Mouse (Mus musculus) embryonic fibroblast, embryonic 13.5 days (primary cell): ENCODE results near the gene Bbc3. TPM values are rescaled to one million over a fixed set of nuclear protein-coding genes. Genes with fewer than 3 reads are reported as not detected.

Experiments
- H3K27ac ChIP-seq: 2 replicates; pipeline ENCODE4 v1.5.1; 2012; ENCODE audit warnings: low read length, control low read depth, inconsistent platforms; ENCODE audit not compliant: insufficient read depth
- H3K4me1 ChIP-seq: 2 replicates; pipeline ENCODE4 v1.6.1; 2011; ENCODE audit warnings: low read length; ENCODE audit not compliant: control insufficient read depth, insufficient read depth
- H3K4me3 ChIP-seq: 2 replicates; pipeline ENCODE4 v1.5.1; 2011; ENCODE audit warnings: mild to moderate bottlenecking, control low read depth, low read length; ENCODE audit not compliant: insufficient read depth
- CTCF ChIP-seq: IDR thresholded peaks from 2 replicates; pipeline ENCODE4 v1.5.1; 2011; ENCODE audit warnings: mild to moderate bottlenecking, control low read depth, low read length, moderate library complexity, borderline replicate concordance; ENCODE audit not compliant: insufficient read depth
- POLR2A ChIP-seq: IDR thresholded peaks from 2 replicates; pipeline ENCODE4 v1.6.1; 2011; ENCODE audit warnings: low read depth, mild to moderate bottlenecking, control low read depth, low read length, moderate library complexity
- polyA plus RNA-seq: library from polyadenylated mRNA; stranded (reverse); fragments of >200 nt; gene quantifications from 2 replicates; pipeline ENCODE4 v1.2.4, GENCODE M21; 2011; ENCODE audit warnings: low read depth; ENCODE audit not compliant: missing spikeins, insufficient read length

Bbc3 gene
- polyA plus RNA-seq, 1 experiment, result 15.8 TPM

DNA sequence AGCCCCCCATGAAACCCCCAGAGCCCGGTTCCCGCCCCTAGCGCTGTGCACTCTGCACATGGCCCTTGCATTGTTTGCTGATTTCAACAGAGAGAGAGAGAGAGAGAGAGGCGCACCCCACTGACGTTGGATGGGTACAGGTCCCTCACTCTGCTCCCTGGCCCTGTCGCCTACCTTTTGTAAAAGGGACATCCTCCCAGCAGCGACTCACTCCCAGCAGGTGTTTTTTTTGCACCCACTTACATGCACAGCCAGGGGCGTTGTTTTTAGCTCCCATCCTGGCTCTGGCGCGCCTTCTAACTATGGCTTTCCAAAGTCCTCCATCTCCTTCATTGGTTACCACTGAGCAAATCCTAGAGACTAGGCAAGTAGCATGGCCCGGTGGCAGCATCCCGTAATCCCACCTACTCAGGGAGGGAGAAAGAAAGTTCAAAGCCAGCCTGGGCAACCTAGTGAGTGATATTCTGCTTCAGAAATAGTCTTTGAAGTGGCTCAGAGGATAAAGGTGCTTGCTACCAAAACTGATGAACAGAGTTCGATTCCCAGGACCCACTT is 6.1 kb downstream of the Bbc3 start:
- TF ChIP-seq POLR2A (no peak), CTCF (no peak)
- Histone ChIP-seq H3K4me1 (0 out of 2 replicates have a peak, but pooled peaks cover 3% of the 10 kb centered on the region), H3K27ac (peak overlapping the region; percentile 63), H3K4me3 (peak overlapping the region; percentile 16; the same call in 1 of the 2 replicates)

DNA sequence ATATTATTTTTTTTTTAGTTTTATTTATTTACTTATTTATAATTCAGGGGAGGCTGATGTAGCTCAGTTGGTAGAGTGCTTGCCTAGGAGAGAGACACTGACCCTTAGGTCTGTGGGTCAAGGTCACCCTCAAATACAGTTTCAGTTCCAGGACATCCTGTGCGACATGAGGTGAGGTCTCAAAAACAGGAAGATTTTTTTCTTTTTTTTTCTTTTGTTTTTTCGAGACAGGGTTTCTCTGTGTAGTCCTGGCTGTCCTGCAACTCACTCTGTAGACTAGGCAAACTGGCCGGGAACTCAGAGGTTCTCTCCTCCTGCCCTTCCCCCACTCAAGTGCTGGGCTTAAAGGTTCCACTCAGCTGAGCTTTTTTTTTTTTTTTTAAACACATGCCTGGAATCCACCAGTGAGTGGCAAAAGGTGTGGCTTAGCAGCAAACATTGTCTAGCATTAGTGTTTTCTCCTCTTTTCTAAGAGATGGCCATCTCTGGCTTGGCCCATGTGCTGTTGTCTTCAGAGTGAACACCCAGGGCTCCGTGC is 7.1 kb downstream of the Bbc3 start:
- Histone ChIP-seq H3K4me3 (no peak overlapping the region), H3K27ac (peak overlapping the region; percentile 27; the same call in 1 of the 2 replicates), H3K4me1 (0 out of 2 replicates have a peak, but pooled peaks cover 3% of the 10 kb centered on the region)
- TF ChIP-seq POLR2A, result no peak

DNA sequence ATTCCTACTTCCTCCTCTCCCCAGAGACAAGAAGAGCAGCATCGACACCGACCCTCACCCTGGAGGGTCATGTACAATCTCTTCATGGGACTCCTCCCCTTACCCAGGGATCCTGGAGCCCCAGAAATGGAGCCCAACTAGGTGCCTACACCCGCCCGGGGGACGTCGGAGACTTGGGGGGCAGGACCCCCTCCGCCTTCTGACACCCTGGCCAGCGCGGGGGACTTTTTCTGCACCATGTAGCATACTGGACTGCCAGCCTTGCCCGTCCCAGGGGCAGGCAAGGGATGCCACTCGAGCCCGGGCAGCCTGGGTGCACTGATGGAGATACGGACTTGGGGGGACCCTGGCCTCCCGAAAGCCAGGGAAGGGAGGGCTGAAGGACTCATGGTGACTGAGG is 8.9 kb downstream of the Bbc3 start:
- Histone ChIP-seq H3K4me3 (no peak overlapping the region), H3K4me1 (0 out of 2 replicates have a peak, but pooled peaks cover 5% of the 10 kb centered on the region), H3K27ac (no peak overlapping the region)
- TF ChIP-seq CTCF, result no peak
- TF ChIP-seq POLR2A, result no peak

DNA sequence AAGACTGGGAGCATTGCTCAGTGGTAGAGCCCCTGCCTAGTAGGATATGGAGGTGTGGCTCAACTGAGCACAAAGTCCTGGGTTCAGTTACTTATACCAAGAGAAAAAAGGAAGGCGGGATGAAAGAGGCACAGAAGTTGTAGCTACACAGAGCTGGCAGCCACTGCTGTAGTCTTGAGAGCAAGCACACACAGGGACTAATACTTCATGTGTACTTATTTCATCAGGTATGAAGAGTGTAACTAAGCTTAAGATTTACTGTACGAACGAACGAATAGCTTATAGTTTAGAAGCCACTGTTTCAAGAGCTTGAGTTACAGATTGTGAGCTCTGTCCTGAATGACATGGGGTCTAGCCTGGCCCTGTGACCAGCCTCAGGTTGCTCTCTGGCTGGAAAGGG is 11.0 kb downstream of the Bbc3 start:
- TF ChIP-seq POLR2A, result no peak
- TF ChIP-seq CTCF, result no peak
- Histone ChIP-seq H3K27ac (no peak overlapping the region), H3K4me3 (no peak overlapping the region), H3K4me1 (0 out of 2 replicates have a peak, but pooled peaks cover 3% of the 10 kb centered on the region)

DNA sequence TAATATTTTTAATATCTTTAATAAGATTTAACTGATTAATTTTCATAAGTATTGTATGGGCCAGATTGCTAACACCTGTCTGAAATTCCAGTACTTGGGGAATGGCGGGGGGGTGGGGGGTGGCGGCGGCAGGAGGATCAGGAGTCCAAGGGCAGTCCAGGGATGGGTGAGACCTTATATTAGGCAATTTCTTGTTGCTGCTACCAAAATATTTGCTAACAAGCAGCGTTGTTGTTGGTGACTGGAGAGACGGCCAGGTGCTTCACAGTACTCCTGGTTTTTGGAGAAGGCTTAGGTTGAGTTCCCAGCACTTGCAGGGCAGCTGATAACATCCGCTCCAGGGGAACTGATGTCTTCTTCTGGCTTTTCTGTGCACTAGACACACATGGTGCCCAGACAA is 12.3 kb downstream of the Bbc3 start:
- Histone ChIP-seq H3K4me1 (peaks cover 5% of the 10 kb centered on the region), H3K27ac (no peak overlapping the region), H3K4me3 (no peak overlapping the region)
- no peak for TF ChIP-seq POLR2A
- no peak for TF ChIP-seq CTCF

DNA sequence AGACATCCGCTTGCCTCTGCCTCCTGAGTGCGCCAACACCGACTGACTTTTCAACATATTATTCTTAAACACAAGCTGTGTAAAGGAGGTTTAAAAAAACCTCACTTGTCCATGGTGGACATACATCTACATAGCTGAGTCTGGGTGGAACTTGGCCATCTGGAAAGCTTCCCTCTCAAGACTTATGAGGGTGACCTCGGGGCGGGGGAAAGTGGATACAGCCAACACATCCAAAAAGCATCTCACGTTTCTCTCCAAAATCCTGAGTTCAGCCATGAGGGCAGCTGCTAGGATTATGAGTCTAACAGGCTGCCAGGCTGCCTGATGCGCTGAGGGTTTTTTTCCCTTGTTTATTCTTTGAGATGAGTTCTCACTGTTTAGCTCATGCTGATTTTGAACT is 16.5 kb downstream of the Bbc3 start:
- Histone ChIP-seq H3K4me3 (no peak overlapping the region), H3K4me1 (peaks cover 5% of the 10 kb centered on the region), H3K27ac (peak overlapping the region; percentile 42)
- TF ChIP-seq POLR2A, result no peak
- TF ChIP-seq CTCF, result no peak

DNA sequence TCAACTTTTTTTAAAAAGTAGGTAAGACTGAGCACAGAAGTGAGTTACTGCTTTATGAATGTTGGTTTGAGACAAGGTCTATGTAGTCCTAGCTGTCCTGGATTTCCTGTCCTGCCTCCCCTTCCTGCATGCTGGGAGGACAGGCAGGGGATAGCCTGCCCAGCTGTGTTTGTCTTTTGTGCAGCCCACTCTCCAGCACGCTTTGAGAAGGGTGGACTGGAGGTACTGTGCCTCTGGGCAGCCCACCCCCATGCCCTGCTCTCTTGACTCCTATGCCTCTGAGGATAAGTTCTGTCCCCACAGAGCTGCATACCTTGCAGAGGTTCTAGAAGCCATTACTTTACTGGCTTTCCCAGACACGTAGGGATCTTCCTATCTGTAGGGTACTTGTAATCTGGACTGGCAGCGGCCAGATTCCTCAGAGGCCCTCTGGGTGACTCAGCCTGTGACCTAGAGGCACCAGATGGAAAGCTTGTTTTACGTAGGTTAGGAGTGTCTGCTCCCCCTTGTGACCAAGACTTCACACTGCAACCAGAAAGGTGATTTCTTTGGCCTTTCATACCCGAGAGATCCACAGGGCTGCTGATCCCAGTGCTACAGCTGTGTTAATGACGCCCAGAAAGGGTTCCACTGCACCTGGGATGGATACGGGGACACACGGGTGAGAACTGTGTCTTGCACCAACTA is 17.9 kb downstream of the Bbc3 start:
- Histone ChIP-seq H3K27ac (peak overlapping the region; percentile 63), H3K4me3 (no peak overlapping the region), H3K4me1 (peaks cover 5% of the 10 kb centered on the region)
- TF ChIP-seq CTCF, result peak; percentile 13; the same call in 1 of the 2 replicates
- no peak for TF ChIP-seq POLR2A

DNA sequence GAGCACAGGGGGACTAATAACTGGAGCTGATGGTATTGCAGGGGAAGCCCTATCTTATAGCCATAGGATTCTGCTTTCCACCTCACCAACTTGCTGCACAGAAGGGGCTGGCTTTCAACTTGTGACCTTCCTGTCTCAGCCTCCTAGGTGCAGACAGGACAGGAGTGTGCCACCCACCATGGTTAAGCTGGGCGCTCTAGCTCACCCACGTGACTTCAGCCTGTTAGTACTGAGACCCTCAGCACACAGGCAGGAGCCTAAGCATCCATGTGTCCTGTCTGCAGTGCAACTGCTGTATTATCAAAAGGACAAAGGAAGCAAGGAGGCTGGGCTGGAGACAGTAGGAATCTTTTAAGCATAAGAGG is 18.4 kb downstream of the Bbc3 start:
- H3K27ac ChIP-seq, result peak overlapping the region; percentile 3; the same call in 1 of the 2 replicates
- H3K4me1 ChIP-seq, result peaks cover 3% of the 10 kb centered on the region
- no peak overlapping the region for H3K4me3 ChIP-seq
- TF ChIP-seq POLR2A (no peak), CTCF (no peak)

DNA sequence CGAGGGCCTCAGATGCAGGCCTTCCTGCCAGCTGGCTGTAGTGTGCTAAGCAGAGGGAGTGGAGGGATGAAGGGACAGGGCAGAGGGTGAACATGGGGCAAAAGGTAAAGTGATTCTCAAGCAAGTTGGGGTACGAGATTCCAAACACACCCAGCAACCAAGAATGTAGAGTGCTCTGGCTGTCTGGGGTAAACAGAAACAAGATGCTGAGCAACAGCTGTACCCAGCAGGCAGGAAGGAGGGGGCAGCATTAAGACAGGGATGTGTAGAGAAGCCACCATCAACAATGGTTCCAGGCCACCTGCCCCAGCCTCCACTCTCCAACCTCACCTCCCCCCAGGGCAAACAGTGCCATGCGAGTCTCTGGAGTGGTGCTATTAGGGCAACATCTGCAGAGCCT is 21.0 kb downstream of the Bbc3 start:
- peaks cover 3% of the 10 kb centered on the region for H3K4me1 ChIP-seq
- TF ChIP-seq POLR2A (no peak), CTCF (no peak)

DNA sequence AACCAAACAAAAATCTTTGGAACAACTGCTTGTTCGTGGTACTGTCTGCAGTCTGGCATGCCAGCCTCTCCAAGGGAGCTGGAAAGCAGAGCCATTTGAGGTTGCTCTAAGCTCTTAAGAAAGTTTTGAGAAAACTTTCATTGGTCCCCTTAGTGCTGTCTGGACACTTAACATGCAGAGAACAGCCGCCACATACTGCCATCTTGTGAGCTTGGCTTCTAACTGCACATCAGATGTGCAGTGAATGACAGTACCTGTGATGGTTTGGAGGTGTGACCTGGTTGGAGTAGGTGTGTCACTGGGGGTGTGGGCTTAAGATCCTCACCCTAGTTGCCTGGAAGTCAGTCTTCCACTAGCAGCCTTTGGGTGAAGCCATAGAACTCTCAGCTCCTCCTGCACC is 29.5 kb downstream of the Bbc3 start:
- Histone ChIP-seq H3K4me3 (no peak overlapping the region), H3K4me1 (peaks cover 11% of the 10 kb centered on the region), H3K27ac (no peak overlapping the region)
- no peak for TF ChIP-seq POLR2A
- TF ChIP-seq CTCF, result no peak

More for the DNA sequence above, 21.0 kb downstream of the Bbc3 start:
- Histone ChIP-seq H3K27ac (no peak overlapping the region), H3K4me3 (no peak overlapping the region)

DNA sequence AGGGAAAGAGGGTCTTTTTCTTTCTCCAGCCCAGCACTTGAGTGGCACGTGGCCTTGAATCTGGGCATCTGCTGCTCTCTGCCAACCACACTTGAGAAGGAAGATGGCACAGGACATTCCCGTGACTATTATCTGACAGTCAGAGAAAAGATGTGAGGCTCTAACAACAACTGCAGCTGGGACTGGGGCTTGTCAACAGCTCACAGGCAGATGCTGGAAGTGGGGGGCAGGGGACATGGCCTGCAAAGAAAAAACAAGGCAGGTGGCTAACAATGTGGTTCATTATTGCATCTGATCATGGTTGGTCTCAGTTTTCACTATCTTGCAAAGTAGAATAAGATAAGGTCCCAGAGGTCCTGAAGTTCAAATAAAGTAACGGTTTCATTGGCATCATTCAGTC is 36.4 kb downstream of the Bbc3 start:
- no peak overlapping the region for H3K27ac ChIP-seq
- TF ChIP-seq CTCF, result no peak
- no peak for TF ChIP-seq POLR2A

More for the DNA sequence above, 36.4 kb downstream of the Bbc3 start:
- H3K4me3 ChIP-seq, result no peak overlapping the region
- 0 out of 2 replicates have a peak, but pooled peaks cover 3% of the 10 kb centered on the region for H3K4me1 ChIP-seq
